Mouse (Mus musculus): ENCODE measurements around the gene Btbd2. TPM values are rescaled to one million over a fixed set of nuclear protein-coding genes. Genes with fewer than 3 reads are reported as not detected.
A peak's percentile ranks its signal among the peaks of the same experiment; 100 is the strongest.

Gene Btbd2
- polyA plus RNA-seq, 1 experiment from 2014 or later, result 38.0 TPM

DNA sequence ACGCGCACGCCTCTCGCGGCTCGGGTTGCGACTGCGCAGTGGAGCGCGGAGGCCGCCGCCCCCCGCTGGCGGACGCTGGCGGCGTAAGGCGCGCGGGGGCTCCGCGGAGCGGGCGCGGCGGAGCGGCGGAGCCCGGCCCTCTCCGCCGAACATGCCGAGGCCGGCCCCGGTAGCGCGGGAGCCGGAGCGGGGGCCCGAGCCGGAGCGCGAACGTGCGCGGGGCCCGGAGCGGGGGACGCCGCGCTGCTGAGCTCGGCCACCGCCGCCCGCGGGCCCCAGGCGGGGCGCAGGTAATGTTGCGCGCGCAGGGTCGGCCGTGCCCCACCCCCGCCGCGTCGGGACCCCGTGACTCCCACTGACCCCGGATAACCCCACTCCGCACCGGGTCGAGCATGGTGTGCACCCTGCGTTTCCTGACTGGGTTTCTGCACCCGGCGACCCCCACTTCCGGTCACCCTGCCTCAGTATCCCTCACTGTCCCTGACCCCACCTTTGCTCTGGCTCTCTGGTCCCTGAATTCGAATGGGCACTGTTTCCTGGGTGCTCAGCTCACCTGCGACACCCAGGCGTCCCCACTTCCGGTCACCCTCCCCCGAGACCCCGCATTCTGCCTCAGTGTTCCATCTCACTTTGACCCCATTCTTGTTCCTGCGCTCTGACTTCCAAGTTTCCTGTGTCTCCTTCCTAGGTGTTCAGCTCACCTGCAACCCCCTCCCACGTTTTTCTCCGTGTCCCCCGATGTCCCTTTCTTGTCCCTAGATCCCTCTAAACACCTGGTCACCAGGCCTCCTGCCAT lies 34.0 kb downstream of the Btbd2 start, which contains the start of gene Csnk1g2:
Gene Csnk1g2, plus strand, starts transcription at position 178 of the 796 bp plus-strand sequence.
- peak within 1 kb of the TSS; percentile 87 for H3K9ac ChIP-seq (ENCODE audit: low read depth, low read length)
- peak within 1 kb of the TSS; percentile 92 for H3K4me2 ChIP-seq
- peak within 1 kb of the TSS; percentile 91 for H3K27ac ChIP-seq (ENCODE audit: low read depth, low read length)
- DNase-seq (ENCODE audit: low spot score), result peak; percentile 70
- peaks cover 41% of the 10 kb centered on the region for H3K4me1 ChIP-seq (replicated peaks; ENCODE audit: control insufficient read depth, insufficient read depth, low read length)
- H3K27me3 ChIP-seq (replicated peaks; ENCODE audit: control insufficient read depth, insufficient read depth, low read length), result no peaks in the 10 kb centered on the region
- ATAC-seq (replicated peaks; ENCODE audit: low FRiP score), result peak; percentile 37
- under 1% methylated on average over 83 of the region's 85 CpGs for WGBS
- no peaks in the 10 kb centered on the region for H3K9me3 ChIP-seq (ENCODE audit: control insufficient read depth, low read length)
- H3K36me3 ChIP-seq (ENCODE audit: control insufficient read depth, insufficient read depth, low read length), result 0 out of 2 replicates have a peak, but pooled peaks cover 2% of the 10 kb centered on the region
- H3K4me3 ChIP-seq (ENCODE audit: low read depth, low read length), result peak within 1 kb of the TSS; percentile 90

DNA sequence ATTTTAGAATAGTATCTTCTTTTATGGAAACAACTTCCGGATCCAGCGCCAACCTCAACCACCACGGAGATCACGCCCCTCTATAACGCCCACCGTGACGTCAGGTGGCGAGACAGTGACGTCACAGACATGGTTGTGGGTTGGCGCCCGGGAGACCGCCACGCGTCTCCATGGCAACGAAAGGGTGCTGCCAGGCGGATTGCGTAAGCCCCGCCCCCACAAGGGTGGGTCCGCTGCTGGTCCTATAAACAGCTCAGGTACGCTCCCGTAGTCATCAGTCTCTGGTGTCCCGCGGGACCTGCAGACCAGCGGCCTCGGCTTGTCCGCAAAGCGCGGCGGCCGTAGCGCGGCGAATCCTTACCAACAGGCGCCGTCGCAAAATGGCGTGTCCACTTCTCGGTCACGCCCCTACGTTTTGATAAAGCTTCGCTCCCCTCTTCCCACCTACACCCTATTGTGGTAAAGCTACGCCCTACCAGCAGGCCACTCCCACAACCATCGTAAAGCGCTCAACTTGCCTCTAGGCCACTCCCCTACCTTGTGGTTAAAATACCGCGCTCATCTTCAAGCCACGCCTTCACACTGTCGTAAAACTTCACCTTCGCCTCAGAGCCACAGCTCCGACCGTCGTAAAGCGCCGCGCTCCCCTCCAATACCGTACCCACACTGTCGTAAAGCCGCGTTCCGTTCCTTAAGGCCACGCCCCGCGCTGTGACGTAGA lies 34.8 kb downstream of the Btbd2 start:
- peak overlapping the region; percentile 92 for H3K4me2 ChIP-seq
- WGBS, result under 1% methylated on average over 64 of the region's 64 CpGs
- peak overlapping the region; percentile 90 for H3K4me3 ChIP-seq (ENCODE audit: low read depth, low read length)
- H3K9me3 ChIP-seq (ENCODE audit: control insufficient read depth, low read length), result no peaks in the 10 kb centered on the region
- peak overlapping the region; percentile 87 for H3K9ac ChIP-seq (ENCODE audit: low read depth, low read length)
- H3K36me3 ChIP-seq (ENCODE audit: control insufficient read depth, insufficient read depth, low read length), result 0 out of 2 replicates have a peak, but pooled peaks cover 2% of the 10 kb centered on the region
- peaks cover 33% of the 10 kb centered on the region for H3K4me1 ChIP-seq (replicated peaks; ENCODE audit: control insufficient read depth, insufficient read depth, low read length)
- ATAC-seq (replicated peaks; ENCODE audit: low FRiP score), result peak; percentile 91
- peak; percentile 99 for DNase-seq (ENCODE audit: low spot score)
- H3K27me3 ChIP-seq (replicated peaks; ENCODE audit: control insufficient read depth, insufficient read depth, low read length), result no peaks in the 10 kb centered on the region
- H3K27ac ChIP-seq (ENCODE audit: low read depth, low read length), result peak overlapping the region; percentile 91

DNA sequence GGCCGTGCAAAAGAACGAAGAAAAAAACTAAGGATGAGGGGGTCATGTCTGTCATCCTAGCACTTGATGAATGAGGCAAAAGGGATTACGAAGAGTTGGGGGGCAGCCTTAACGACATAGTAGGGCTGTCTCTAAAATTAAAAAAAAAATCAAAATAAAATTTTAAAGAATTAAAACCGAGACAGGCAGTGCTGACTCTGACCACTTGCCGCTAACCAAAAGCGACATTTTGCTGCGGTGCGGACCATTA lies 35.3 kb downstream of the Btbd2 start:
- peaks cover 33% of the 10 kb centered on the region for H3K4me1 ChIP-seq (replicated peaks; ENCODE audit: control insufficient read depth, insufficient read depth, low read length)
- peak overlapping the region; percentile 69 for H3K9ac ChIP-seq (ENCODE audit: low read depth, low read length)
- H3K9me3 ChIP-seq (ENCODE audit: control insufficient read depth, low read length), result no peaks in the 10 kb centered on the region
- peak overlapping the region; percentile 91 for H3K27ac ChIP-seq (ENCODE audit: low read depth, low read length)
- H3K27me3 ChIP-seq (replicated peaks; ENCODE audit: control insufficient read depth, insufficient read depth, low read length), result no peaks in the 10 kb centered on the region
- H3K4me2 ChIP-seq, result peak overlapping the region; percentile 92
- DNase-seq (ENCODE audit: low spot score) (no peak), ATAC-seq (replicated peaks; ENCODE audit: low FRiP score) (no peak)
- peak overlapping the region; percentile 90 for H3K4me3 ChIP-seq (ENCODE audit: low read depth, low read length)
- WGBS, result 3% methylated on average over 9 of the region's 9 CpGs
- H3K36me3 ChIP-seq (ENCODE audit: control insufficient read depth, insufficient read depth, low read length), result 0 out of 2 replicates have a peak, but pooled peaks cover 2% of the 10 kb centered on the region

DNA sequence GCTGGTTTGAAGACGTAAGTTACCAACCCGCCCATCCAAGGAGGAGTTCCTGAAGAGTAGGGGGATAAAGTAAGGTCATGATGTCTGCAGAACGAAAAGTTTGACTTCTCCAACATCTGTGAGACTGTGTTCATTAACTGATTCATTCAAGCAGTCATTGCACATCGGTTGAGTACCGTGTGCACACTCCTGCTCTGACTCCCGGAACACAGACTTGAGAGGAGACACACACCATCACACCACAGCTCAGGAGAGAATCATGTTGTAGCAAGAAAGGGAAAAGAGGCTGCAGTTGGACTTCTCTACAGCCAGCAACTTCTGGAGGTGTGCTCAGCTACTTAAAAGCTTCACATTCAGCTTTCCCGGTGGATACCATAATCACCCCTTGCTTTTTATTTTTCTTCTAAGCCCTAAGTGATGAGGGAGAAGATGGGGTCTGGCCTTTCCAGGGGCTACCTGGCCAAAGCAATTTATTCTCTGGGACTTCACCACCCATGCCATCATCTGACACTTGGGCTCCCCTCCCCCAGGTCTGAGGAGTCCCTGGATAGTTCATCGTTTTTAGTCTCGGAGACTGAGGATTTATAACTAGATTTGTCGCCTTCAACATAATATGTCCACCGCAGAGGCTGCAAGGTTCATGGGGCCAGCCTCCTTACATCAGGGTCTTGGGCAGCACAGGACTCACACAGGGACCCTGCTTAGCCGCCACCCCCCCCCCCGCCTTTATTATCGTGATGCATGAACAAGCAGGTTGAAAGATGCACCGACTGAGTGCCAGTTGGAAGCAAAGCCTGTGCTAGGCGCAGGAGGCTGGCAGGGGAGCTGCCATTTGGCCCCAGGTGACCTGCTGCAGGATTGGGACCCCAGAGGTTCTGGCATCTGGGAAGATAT lies 35.8 kb downstream of the Btbd2 start:
- no peaks in the 10 kb centered on the region for H3K9me3 ChIP-seq (ENCODE audit: control insufficient read depth, low read length)
- H3K36me3 ChIP-seq (ENCODE audit: control insufficient read depth, insufficient read depth, low read length), result 0 out of 2 replicates have a peak, but pooled peaks cover under 1% of the 10 kb centered on the region
- 56% methylated on average over 16 of the region's 16 CpGs for WGBS
- peak overlapping the region; percentile 90 for H3K4me3 ChIP-seq (ENCODE audit: low read depth, low read length)
- DNase-seq (ENCODE audit: low spot score) (no peak), ATAC-seq (replicated peaks; ENCODE audit: low FRiP score) (no peak)
- H3K27ac ChIP-seq (ENCODE audit: low read depth, low read length), result peak overlapping the region; percentile 91; the same call in 1 of the 2 replicates
- H3K4me2 ChIP-seq, result peak overlapping the region; percentile 92
- no peaks in the 10 kb centered on the region for H3K27me3 ChIP-seq (replicated peaks; ENCODE audit: control insufficient read depth, insufficient read depth, low read length)
- H3K9ac ChIP-seq (ENCODE audit: low read depth, low read length), result peak overlapping the region; percentile 69
- H3K4me1 ChIP-seq (replicated peaks; ENCODE audit: control insufficient read depth, insufficient read depth, low read length), result peaks cover 28% of the 10 kb centered on the region

DNA sequence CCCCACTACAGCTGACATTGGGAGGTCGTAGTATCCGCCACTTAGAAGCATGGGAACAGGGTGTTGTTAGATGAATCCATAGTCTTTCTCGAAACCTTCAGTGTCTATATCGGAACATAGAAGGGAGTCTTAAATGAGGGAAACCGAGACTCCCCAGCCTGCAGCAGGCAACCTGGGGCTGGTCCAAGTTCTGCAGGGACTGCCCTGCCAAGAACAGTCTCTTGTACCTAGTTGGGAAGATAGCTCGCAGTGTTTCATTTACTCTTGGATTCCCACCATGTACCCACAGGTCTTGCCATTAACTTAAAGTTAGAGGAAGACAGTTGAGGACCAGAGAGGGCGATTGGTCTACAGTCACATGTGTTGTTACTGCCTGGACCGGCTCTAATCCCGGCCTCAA lies 36.5 kb downstream of the Btbd2 start:
- ATAC-seq (replicated peaks; ENCODE audit: low FRiP score) (no peak), DNase-seq (ENCODE audit: low spot score) (no peak)
- H3K36me3 ChIP-seq (ENCODE audit: control insufficient read depth, insufficient read depth, low read length), result no peaks in the 10 kb centered on the region
- H3K4me3 ChIP-seq (ENCODE audit: low read depth, low read length), result no peak overlapping the region
- H3K27me3 ChIP-seq (replicated peaks; ENCODE audit: control insufficient read depth, insufficient read depth, low read length), result no peaks in the 10 kb centered on the region
- peaks cover 21% of the 10 kb centered on the region for H3K4me1 ChIP-seq (replicated peaks; ENCODE audit: control insufficient read depth, insufficient read depth, low read length)
- no peak overlapping the region for H3K4me2 ChIP-seq
- WGBS, result 82% methylated on average over 9 of the region's 9 CpGs
- H3K9me3 ChIP-seq (ENCODE audit: control insufficient read depth, low read length), result no peaks in the 10 kb centered on the region
- no peak overlapping the region for H3K9ac ChIP-seq (ENCODE audit: low read depth, low read length)
- no peak overlapping the region for H3K27ac ChIP-seq (ENCODE audit: low read depth, low read length)

DNA sequence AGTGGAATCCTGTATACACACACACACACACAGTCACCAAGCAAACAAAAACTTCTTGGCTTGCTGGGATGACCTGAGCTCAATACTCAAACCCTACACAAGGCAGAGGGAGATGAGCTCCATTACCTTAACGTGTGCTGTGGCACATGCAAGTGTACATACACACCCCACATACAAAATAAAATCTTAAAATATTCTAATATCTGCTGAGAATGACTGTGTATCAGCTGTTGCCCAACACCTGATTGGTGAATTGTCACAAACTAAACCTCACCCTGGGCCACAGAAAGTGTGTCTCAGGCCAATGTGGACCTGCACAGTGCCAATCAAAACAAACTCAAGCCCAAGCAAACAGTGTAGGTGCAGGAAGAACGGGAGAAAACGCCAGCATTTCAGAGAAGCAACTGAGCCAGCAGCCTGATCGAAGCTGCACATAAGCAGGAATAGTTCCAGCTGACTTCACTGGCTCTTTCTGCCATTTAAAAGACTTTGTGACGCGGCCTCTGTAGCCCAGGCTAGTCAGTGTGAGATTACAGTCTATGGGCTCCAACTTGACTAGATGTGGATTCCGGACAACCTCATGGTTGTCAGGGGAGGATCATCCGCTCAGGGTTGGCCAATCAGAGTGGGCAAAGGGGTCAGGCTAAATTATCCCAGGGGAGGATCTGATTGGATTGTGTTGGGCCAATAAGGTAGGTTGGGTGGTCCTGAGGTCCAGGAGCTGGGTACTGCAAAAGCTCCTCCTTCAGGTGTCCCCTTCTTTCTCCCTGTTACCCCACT lies 37.2 kb downstream of the Btbd2 start:
- DNase-seq (ENCODE audit: low spot score) (no peak), ATAC-seq (replicated peaks; ENCODE audit: low FRiP score) (no peak; the same call in 1 of the 2 replicates)
- peaks cover 6% of the 10 kb centered on the region for H3K36me3 ChIP-seq (ENCODE audit: control insufficient read depth, insufficient read depth, low read length)
- H3K4me1 ChIP-seq (replicated peaks; ENCODE audit: control insufficient read depth, insufficient read depth, low read length), result peaks cover 15% of the 10 kb centered on the region
- peak overlapping the region; percentile 6; the same call in 1 of the 2 replicates for H3K4me2 ChIP-seq
- no peaks in the 10 kb centered on the region for H3K9me3 ChIP-seq (ENCODE audit: control insufficient read depth, low read length)
- WGBS, result 49% methylated on average over 8 of the region's 8 CpGs
- no peak overlapping the region for H3K4me3 ChIP-seq (ENCODE audit: low read depth, low read length)
- H3K27ac ChIP-seq (ENCODE audit: low read depth, low read length), result no peak overlapping the region
- no peaks in the 10 kb centered on the region for H3K27me3 ChIP-seq (replicated peaks; ENCODE audit: control insufficient read depth, insufficient read depth, low read length)
- no peak overlapping the region for H3K9ac ChIP-seq (ENCODE audit: low read depth, low read length)

DNA sequence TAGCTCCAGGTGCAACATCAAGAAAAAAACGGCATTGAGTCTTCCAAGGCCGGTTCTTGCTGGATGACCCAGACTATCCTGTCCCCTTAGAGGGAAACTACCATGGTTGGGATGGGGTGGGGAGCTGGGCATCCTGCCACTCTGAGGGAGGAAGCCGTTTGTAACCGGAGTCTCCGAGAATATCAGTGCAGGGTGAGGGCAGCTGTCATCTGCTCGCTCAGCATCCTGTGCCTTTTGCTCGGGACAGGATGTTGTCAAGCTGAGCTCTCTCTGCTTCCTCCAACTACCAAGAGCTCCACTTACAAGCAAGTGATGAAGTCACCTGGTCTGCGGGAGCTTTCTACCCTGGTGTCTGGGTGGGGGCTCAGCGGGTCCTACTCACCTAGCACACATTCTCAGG lies 38.7 kb downstream of the Btbd2 start:
- H3K4me2 ChIP-seq, result no peak overlapping the region
- no peak overlapping the region; the same call in 1 of the 2 replicates for H3K27ac ChIP-seq (ENCODE audit: low read depth, low read length)
- ATAC-seq (replicated peaks; ENCODE audit: low FRiP score), result no peak
- peaks cover 6% of the 10 kb centered on the region for H3K4me1 ChIP-seq (replicated peaks; ENCODE audit: control insufficient read depth, insufficient read depth, low read length)
- no peaks in the 10 kb centered on the region for H3K27me3 ChIP-seq (replicated peaks; ENCODE audit: control insufficient read depth, insufficient read depth, low read length)
- no peak for DNase-seq (ENCODE audit: low spot score)
- WGBS, result 67% methylated on average over 9 of the region's 9 CpGs
- no peak overlapping the region for H3K9ac ChIP-seq (ENCODE audit: low read depth, low read length)
- H3K4me3 ChIP-seq (ENCODE audit: low read depth, low read length), result no peak overlapping the region
- peaks cover 14% of the 10 kb centered on the region for H3K36me3 ChIP-seq (ENCODE audit: control insufficient read depth, insufficient read depth, low read length)
- no peaks in the 10 kb centered on the region for H3K9me3 ChIP-seq (ENCODE audit: control insufficient read depth, low read length)

DNA sequence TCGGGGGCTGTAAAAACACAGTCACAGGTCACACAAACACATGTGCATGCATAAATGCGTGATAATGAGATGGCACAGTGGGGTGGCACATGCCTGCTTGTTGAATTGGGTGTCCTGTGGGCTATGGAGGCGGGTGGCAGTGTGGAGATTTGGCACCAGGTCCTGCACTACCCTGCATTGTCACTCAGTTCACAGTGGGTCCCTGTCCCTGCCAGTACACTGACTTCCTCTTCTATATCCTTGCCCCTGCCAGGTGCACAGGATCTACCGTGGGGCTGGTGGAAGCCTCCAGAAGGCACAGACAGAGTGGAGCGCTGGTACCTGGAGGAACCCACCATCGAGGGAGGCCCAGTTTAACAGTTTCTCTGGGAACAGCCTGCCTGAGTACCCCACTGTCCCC lies 42.5 kb downstream of the Btbd2 start:
- WGBS, result 88% methylated on average over 6 of the region's 6 CpGs
- DNase-seq (ENCODE audit: low spot score), result no peak
- H3K36me3 ChIP-seq (ENCODE audit: control insufficient read depth, insufficient read depth, low read length), result peaks cover 23% of the 10 kb centered on the region

More for the DNA sequence above, 42.5 kb downstream of the Btbd2 start:
- Histone ChIP-seq H3K4me1 (replicated peaks; ENCODE audit: control insufficient read depth, insufficient read depth, low read length) (no peaks in the 10 kb centered on the region; the same call in 1 of the 2 replicates), H3K9ac (ENCODE audit: low read depth, low read length) (no peak overlapping the region), H3K4me3 (ENCODE audit: low read depth, low read length) (no peak overlapping the region), H3K27ac (ENCODE audit: low read depth, low read length) (no peak overlapping the region), H3K27me3 (replicated peaks; ENCODE audit: control insufficient read depth, insufficient read depth, low read length) (no peaks in the 10 kb centered on the region), H3K9me3 (ENCODE audit: control insufficient read depth, low read length) (no peaks in the 10 kb centered on the region), H3K4me2 (no peak overlapping the region)
- ATAC-seq (replicated peaks; ENCODE audit: low FRiP score), result no peak
